Comparison of ENCODE assay signal across 13 mouse cellular contexts in the genomic region with DNA sequence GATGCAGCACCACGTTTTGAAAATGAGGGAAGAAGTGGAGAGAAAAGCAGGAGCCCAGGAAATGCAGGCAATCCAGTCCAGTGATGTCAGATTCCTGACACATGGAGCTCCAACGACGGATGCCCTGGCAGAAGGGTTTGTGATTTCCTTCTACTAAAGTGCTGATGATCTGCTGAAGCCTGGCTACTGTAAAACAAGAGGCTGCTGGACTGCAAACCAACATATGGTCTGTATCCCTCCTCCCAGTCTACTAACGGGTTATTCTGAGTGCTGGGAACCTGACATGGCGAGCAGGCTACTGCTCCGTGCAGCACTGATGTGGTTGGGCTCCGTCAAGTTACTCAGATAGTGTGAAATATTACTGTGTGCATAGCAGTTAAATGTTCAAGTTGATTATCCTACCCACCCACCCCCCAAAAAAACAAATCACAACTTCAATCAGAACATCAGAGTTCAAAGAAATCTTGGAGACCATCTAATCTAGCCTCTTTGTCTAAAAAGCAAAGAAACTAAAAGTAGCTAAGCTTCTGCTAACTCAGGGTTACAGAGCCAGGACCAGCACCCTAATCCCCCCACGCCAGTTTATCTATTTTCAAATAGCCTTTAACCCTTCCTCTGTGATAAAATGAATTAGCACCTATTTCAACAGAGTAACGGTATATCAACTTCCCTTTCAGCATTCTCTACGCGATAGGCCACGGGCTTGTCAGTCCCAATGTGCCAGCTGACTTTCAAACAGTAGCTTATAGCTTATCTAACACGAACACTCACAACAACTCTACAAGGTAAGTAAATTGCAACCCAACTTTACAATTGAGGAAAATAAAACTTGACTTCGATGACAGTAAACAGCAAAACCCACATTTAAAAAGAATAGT. TPM values are rescaled to one million over a fixed set of nuclear protein-coding genes. Genes with fewer than 3 reads are reported as not detected.
DNase-seq lines count a peak whose midpoint lies in the region; ATAC-seq and TF ChIP-seq lines count a peak whose summit lies in the region.
"Had no signal": no experiment of that assay in that cellular context is flagged by ENCODE, and none has a peak within 500 bp of the region (broad histone marks: within the 10 kb centered on the region; RNA-seq: fewer than 3 reads in every experiment).

No protein-coding gene starts in this region.

- H3K4me3 ChIP-seq in heart, embryonic 11.5 days (ENCODE audit: low read depth, low read length) = no peak overlapping the region
- no peak overlapping the region for H3K4me3 ChIP-seq in heart, adult 2 months
- H3K4me3 ChIP-seq in stomach, embryonic 16.5 days (replicated peaks; ENCODE audit: low read length) = no peak overlapping the region
- no peak overlapping the region for H3K4me3 ChIP-seq in stomach, postnatal 0 days (ENCODE audit: low read depth, low read length)
- no peak overlapping the region for H3K4me3 ChIP-seq in thymus, adult 2 months (ENCODE audit: control insufficient read depth, insufficient read depth, low read length)
- H3K4me3 ChIP-seq: embryonic facial prominence, embryonic 10.5 days; forebrain, embryonic 15.5 days; midbrain, embryonic 12.5 days had no signal

- H3K9me3 ChIP-seq in heart, embryonic 11.5 days (replicated peaks; ENCODE audit: control insufficient read depth, low read length) = no peaks in the 10 kb centered on the region
- H3K9me3 ChIP-seq in stomach, embryonic 16.5 days (replicated peaks; ENCODE audit: control insufficient read depth, low read length) = no peaks in the 10 kb centered on the region
- no peaks in the 10 kb centered on the region for H3K9me3 ChIP-seq in stomach, postnatal 0 days (ENCODE audit: control insufficient read depth, low read length)
- H3K9me3 ChIP-seq: embryonic facial prominence, embryonic 10.5 days; forebrain, embryonic 15.5 days; midbrain, embryonic 12.5 days had no signal

- intact Hi-C loops in heart, adult 2 months (cut with DNase I) = loop anchor here (5.0 kb wide), 1 partner anchor 156 kb away; a partner anchor contains a TSS
- intact Hi-C loops in heart, postnatal 10 days (cut with DNase I) = no loop called here

- TF ChIP-seq EP300 in heart, adult 2 months (IDR thresholded peaks at IDR 0.05; ENCODE audit: insufficient read depth, low read depth, low read length) = no peak
- TF ChIP-seq EP300 in stomach, postnatal 0 days (optimal IDR thresholded peaks at IDR 0.05) = no peak

- no peak for ATAC-seq in heart, embryonic 11.5 days (replicated peaks; ENCODE audit: insufficient number of reproducible peaks, low FRiP score, low TSS enrichment)
- no peak for ATAC-seq in stomach, embryonic 16.5 days (ENCODE audit: insufficient read depth, low FRiP score)
- ATAC-seq in stomach, postnatal 0 days (ENCODE audit: low FRiP score, low TSS enrichment) = no peak
- ATAC-seq: forebrain, embryonic 15.5 days had no signal

- peak overlapping the region; percentile 29; the same call in 1 of the 2 replicates for H3K27ac ChIP-seq in heart, embryonic 11.5 days (ENCODE audit: low read depth, low read length)
- H3K27ac ChIP-seq in heart, adult 2 months = no peak overlapping the region
- H3K27ac ChIP-seq in stomach, embryonic 16.5 days (ENCODE audit: low read length) = no peak overlapping the region
- H3K27ac ChIP-seq in stomach, postnatal 0 days (replicated peaks) = no peak overlapping the region
- no peak overlapping the region for H3K27ac ChIP-seq in thymus, adult 2 months (ENCODE audit: control insufficient read depth, insufficient read depth, low read length)
- H3K27ac ChIP-seq: embryonic facial prominence, embryonic 10.5 days; forebrain, embryonic 15.5 days; midbrain, embryonic 12.5 days had no signal

- no peaks in the 10 kb centered on the region for H3K27me3 ChIP-seq in heart, embryonic 11.5 days (ENCODE audit: control insufficient read depth, insufficient read depth, low read length)
- no peaks in the 10 kb centered on the region for H3K27me3 ChIP-seq in heart, adult 2 months (ENCODE audit: control insufficient read depth, insufficient read depth, low read length)
- no peaks in the 10 kb centered on the region for H3K27me3 ChIP-seq in stomach, embryonic 16.5 days (ENCODE audit: control insufficient read depth, insufficient read depth, low read length)
- H3K27me3 ChIP-seq in stomach, postnatal 0 days (ENCODE audit: control insufficient read depth, insufficient read depth, low read length) = no peaks in the 10 kb centered on the region
- no peaks in the 10 kb centered on the region for H3K27me3 ChIP-seq in thymus, adult 2 months (ENCODE audit: control insufficient read depth, insufficient read depth, low read length)
- H3K27me3 ChIP-seq: forebrain, embryonic 15.5 days; midbrain, embryonic 12.5 days had no signal

- H3K4me1 ChIP-seq in heart, embryonic 11.5 days (ENCODE audit: control insufficient read depth, insufficient read depth, low read length) = peaks cover 14% of the 10 kb centered on the region
- peaks cover 1% of the 10 kb centered on the region; the same call in 1 of the 2 replicates for H3K4me1 ChIP-seq in heart, adult 2 months (ENCODE audit: control insufficient read depth, insufficient read depth, low read length)
- peaks cover 13% of the 10 kb centered on the region for H3K4me1 ChIP-seq in stomach, embryonic 16.5 days (ENCODE audit: control insufficient read depth, insufficient read depth, low read length)
- no peaks in the 10 kb centered on the region for H3K4me1 ChIP-seq in stomach, postnatal 0 days (replicated peaks; ENCODE audit: control insufficient read depth, insufficient read depth)
- no peaks in the 10 kb centered on the region for H3K4me1 ChIP-seq in thymus, adult 2 months (replicated peaks; ENCODE audit: control insufficient read depth, insufficient read depth, low read length)

- no peak for TF ChIP-seq CTCF in heart, adult 2 months (IDR thresholded peaks at IDR 0.05)
- TF ChIP-seq CTCF in stomach, postnatal 0 days (IDR thresholded peaks at IDR 0.05; ENCODE audit: low read depth) = no peak
- no peak for TF ChIP-seq CTCF in thymus, adult 2 months (IDR thresholded peaks at IDR 0.05; ENCODE audit: borderline replicate concordance, control insufficient read depth, extremely low read depth, insufficient read depth, low read length, poor library complexity)

- no peak overlapping the region for H3K9ac ChIP-seq in heart, embryonic 11.5 days (ENCODE audit: low read depth, low read length)
- no peak overlapping the region for H3K9ac ChIP-seq in heart, adult 2 months (ENCODE audit: low read depth, low read length)
- peak overlapping the region; percentile 31; the same call in 1 of the 2 replicates for H3K9ac ChIP-seq in stomach, embryonic 16.5 days (ENCODE audit: low read length)
- no peak overlapping the region for H3K9ac ChIP-seq in stomach, postnatal 0 days (ENCODE audit: low read length)
- H3K9ac ChIP-seq: forebrain, embryonic 15.5 days; midbrain, embryonic 12.5 days had no signal

- H3K36me3 ChIP-seq in heart, embryonic 11.5 days (ENCODE audit: control insufficient read depth, insufficient read depth, low read length) = no peaks in the 10 kb centered on the region
- H3K36me3 ChIP-seq in heart, adult 2 months (ENCODE audit: control insufficient read depth, insufficient read depth, low read length) = no peaks in the 10 kb centered on the region
- no peaks in the 10 kb centered on the region for H3K36me3 ChIP-seq in stomach, embryonic 16.5 days (ENCODE audit: control insufficient read depth, insufficient read depth, low read length)
- H3K36me3 ChIP-seq in stomach, postnatal 0 days (ENCODE audit: control insufficient read depth, insufficient read depth, low read length) = no peaks in the 10 kb centered on the region
- no peaks in the 10 kb centered on the region for H3K36me3 ChIP-seq in thymus, adult 2 months (ENCODE audit: control insufficient read depth, insufficient read depth, low read length)
- H3K36me3 ChIP-seq: forebrain, embryonic 15.5 days; midbrain, embryonic 12.5 days had no signal

- 0 out of 2 replicates have a peak, but pooled peaks cover 2% of the 10 kb centered on the region for H3K79me2 ChIP-seq in heart, adult 2 months (replicated peaks; ENCODE audit: control insufficient read depth, insufficient read depth, low read length)

- H3K4me2 ChIP-seq in heart, embryonic 11.5 days = peak overlapping the region; percentile 42
- no peak overlapping the region for H3K4me2 ChIP-seq in stomach, embryonic 16.5 days (ENCODE audit: low read depth, low read length)
- H3K4me2 ChIP-seq in stomach, postnatal 0 days (replicated peaks; ENCODE audit: low read depth) = no peak overlapping the region
- H3K4me2 ChIP-seq: forebrain, embryonic 15.5 days; midbrain, embryonic 12.5 days had no signal

- WGBS in heart, embryonic 11.5 days (ENCODE audit: insufficient replicate concordance) = 31% methylated on average over 14 of the region's 14 CpGs
- 33% methylated on average over 14 of the region's 14 CpGs for WGBS in heart, adult 2 months
- WGBS in stomach, embryonic 16.5 days = 45% methylated on average over 14 of the region's 14 CpGs
- 49% methylated on average over 14 of the region's 14 CpGs for WGBS in stomach, postnatal 0 days
- WGBS in thymus, adult 2 months = 82% methylated on average over 14 of the region's 14 CpGs

- no peak for TF ChIP-seq POLR2A in heart, adult 2 months (IDR thresholded peaks at IDR 0.05; ENCODE audit: insufficient read depth, low read depth, low read length)
- TF ChIP-seq POLR2A in thymus, adult 2 months (IDR thresholded peaks at IDR 0.05; ENCODE audit: control insufficient read depth, extremely low read depth, insufficient read depth, low read length, poor library complexity) = no peak

- no peak for DNase-seq in heart, adult 2 months
- no peak for DNase-seq in stomach, postnatal 0 days (ENCODE audit: low spot score)
- peak; percentile 15 to 36 for DNase-seq in heart, postnatal 10 days
- DNase-seq in thymus, adult 2 months = no peak
- no peak for DNase-seq in adrenal gland, adult 8-10 months
- DNase-seq in layer of hippocampus, adult 18-20 months (ENCODE audit: low spot score in 2 of 2) = no peak
- DNase-seq: kidney, adult 9 months; layer of hippocampus, postnatal 36 days had no signal

RNA-seq across cellular contexts. Expression of a gene that starts 4.1 kb away (rescaled TPM):
- 14.9 and 19.7 TPM in 2 replicates for polyA plus RNA-seq in heart, embryonic 11.5 days (2014; fragmentation: Nextera tagmentation; extraction: Ambion mirVana)
- 10 to 100 TPM; 20.5 to 27.6 TPM for total RNA-seq in heart, adult 2 months (2021)
- 19.0 and 32.2 TPM in 2 replicates for polyA plus RNA-seq in heart, adult 2 months (2012; rRNA removed)
- 17.3 and 18.4 TPM in 2 replicates for polyA plus RNA-seq in stomach, embryonic 16.5 days (2015; fragmentation: Nextera tagmentation; extraction: Ambion mirVana)
- 6.1 and 6.4 TPM in 2 replicates for polyA plus RNA-seq in stomach, postnatal 0 days (2015; fragmentation: Nextera tagmentation; extraction: Ambion mirVana)
- 10 to 100 TPM; 25.3 to 29.7 TPM for total RNA-seq in heart, postnatal 10 days (2021)
- 29.8 and 33.1 TPM in 2 replicates for polyA plus RNA-seq in thymus, adult 2 months (2012; rRNA removed)
- total RNA-seq in adrenal gland, adult 8-10 months (2022) = 10 to 100 TPM; 31.1 to 55.0 (median 45.0) TPM
- 100 to 1,000 TPM; 102 to 107 TPM for total RNA-seq in layer of hippocampus, adult 18-20 months (2021)

Comparison
In these comparisons a context has a peak if more than half of its experiments do, and no peak if none do; other contexts are left out.
1. DNase-seq: peak in heart, postnatal 10 days (2 of 2); none in heart, adult 2 months (0 of 2), stomach, postnatal 0 days (single experiment), thymus, adult 2 months (single experiment), adrenal gland, adult 8-10 months (single experiment) and layer of hippocampus, adult 18-20 months (0 of 2).